Mouse (Mus musculus) kidney, adult 2 months (tissue): Measurements from ENCODE around the gene Tram2.

ENCODE experiments used
- CTCF ChIP-seq: fragments of 200-500 bp; conservative IDR thresholded peaks from 2 replicates; pipeline ENCODE4 v1.5.1; 2011; ENCODE audit warnings: low read depth, mild to moderate bottlenecking, control low read depth, low read length, moderate library complexity, mixed read lengths; ENCODE audit not compliant: insufficient read depth, insufficient read length
- POLR2A ChIP-seq: fragments of 200-500 bp; IDR thresholded peaks from one replicate; pipeline ENCODE4 v1.6.1; 2011; ENCODE audit warnings: low read depth, low read length, control low read depth

DNA sequence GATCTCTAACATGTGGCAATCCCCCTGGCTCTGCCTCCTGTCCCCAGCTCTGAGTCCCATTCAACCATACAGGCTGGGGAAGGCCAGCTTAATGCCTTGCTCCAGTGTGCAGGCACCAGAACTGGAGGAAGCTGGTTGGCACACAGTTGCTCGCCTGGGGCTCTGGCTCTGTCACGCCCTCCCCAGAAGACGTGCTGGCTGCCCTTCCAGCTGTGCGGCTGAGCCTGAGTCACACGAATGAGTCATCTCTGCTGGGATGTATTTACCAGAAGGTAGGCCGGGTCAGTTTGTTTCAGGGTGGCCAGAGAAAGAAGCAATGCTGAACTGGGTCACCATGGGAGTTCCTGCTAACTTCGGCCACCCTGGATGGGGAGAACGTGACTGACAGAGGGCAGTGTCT is 64.6 kb downstream of the Tram2 start:
- TF ChIP-seq CTCF (no peak), POLR2A (no peak)
